Mouse (Mus musculus): ENCODE data around the gene Rpl3.

DNA sequence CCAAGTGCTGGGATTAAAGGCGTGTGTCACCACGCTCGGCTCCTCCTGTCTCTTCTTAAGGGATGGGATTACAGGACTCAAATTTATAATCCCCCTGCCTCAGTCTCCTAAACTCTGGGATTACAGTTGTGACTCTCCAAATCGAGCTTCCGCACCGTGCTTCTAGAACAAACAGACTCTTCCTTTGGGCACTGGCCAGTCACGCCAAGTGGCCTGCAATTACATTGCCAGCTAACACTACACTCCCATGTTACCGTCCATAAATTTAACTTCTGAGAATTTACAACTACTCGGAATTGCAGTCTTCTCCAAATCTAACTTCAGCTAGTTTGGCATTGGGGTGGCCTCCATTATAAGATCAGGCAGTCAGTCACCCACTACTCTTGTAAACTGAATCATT is 40.8 kb upstream of the Rpl3 start:
- TF ChIP-seq CTCF (conservative IDR thresholded peaks at IDR 0.05; ENCODE audit: low read length) (no peak), POU5F1 (IDR thresholded peaks at IDR 0.05; ENCODE audit: borderline replicate concordance, low read length) (no peak)
